Mouse (Mus musculus) G1E-ER4 (cell line): Measurements from ENCODE around the gene Klf7. TPM values are rescaled to one million over a fixed set of nuclear protein-coding genes. Genes with fewer than 3 reads are reported as not detected.

Source experiments
- GATA1 ChIP-seq: IDR thresholded peaks from one replicate; pipeline ENCODE4 v1.8.0; 2012; ENCODE audit warnings: low read length, inconsistent platforms
- polyA plus RNA-seq: library from polyadenylated mRNA; stranded (reverse); fragments of >175 nt; gene quantifications from 2 replicates; pipeline ENCODE4 v1.2.3, GENCODE M21; 2012

Klf7 gene
- polyA plus RNA-seq, 1 experiment, result not detected

DNA sequence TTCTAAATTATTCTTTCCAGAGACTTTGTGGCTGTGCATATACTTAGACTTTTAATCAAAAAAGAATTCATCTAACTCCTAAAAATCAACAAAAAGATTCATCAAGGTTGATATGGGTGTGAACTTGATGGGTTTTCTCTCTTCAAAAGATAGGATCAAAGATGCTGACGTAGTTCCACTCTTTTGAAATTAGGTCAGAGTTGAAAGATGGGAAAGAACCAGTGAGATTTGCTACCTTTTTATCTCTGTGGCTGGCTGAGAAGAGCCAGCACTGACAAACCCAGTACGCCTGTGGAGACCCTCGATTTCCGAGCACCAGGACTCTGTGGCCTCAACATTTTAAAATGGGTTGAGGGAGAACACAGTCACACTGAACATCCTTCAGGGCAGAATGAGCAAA lies 36.2 kb downstream of the Klf7 start:
- TF ChIP-seq GATA1, result no peak

- TF ChIP-seq GATA1, result no peak
Measured at GRCm38 (mm10) chr1:64085361-64085760, 36.7 kb downstream of the Klf7 start.

DNA sequence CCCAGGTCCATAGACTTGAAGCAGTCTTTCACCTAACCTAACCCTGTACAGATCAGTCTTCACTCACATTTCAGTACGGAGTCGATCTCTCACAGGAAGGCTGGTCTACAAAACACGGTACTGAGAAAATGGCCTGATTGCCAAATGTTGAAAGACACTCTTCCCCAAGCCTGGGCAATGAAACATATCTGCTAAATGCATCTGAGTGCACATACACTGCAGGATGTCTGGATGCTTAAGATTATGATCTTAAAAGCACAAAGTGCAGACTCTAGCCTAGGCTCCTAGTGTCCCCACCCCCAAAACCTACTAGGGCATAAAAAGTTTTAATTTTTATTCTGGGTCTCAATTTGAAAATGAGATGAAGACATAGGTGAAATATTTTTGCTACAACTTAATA lies 37.4 kb downstream of the Klf7 start:
- no peak for TF ChIP-seq GATA1

- TF ChIP-seq GATA1, result no peak
Measured at GRCm38 (mm10) chr1:64081791-64082190, 40.3 kb downstream of the Klf7 start.

GRCm38 (mm10) chr1:64081217-64081616 lies 40.9 kb downstream of the Klf7 start:
- no peak for TF ChIP-seq GATA1

DNA sequence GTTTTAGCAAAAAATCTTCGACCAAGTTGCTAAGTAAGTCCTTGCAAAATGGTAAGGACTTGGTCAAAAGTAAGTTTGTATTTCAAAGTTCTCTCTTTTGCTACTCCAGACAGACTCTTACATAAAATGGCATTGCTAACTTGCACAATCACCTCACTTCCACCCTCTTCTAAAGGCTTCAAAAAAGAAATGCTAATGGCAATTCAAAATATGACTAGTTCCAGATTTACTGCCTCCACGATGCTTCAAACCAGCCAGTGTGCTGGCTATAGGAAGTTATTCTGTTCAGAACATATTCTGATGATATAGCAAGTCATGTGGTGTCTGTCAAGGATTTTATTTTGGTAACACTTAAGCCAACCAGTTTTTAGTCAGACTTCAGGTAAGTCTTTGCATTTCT lies 41.8 kb downstream of the Klf7 start:
- no peak for TF ChIP-seq GATA1

DNA sequence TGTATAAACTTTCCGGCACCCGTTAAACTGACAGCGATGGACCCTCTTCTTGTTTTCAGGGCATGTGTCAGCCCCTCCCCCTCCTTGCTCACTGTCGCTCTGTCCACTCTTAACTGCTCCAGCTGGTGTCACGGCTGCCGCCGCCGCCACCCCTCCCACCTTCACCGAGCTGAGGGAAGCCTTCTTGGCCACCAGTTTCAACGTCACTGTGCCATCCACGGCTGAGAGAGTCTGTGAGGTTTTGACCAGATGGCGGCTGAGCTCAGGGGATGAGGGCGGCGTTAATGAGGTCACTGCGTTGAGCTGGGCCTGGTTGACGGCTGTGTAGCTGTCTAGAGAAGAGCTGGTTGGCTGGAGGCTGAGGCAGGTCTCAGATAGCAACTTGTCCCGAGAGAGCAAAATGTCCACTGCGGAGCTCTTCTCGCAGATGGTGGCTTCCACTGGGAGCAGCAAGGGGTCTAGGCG lies 43.3 kb downstream of the Klf7 start:
- no peak for TF ChIP-seq GATA1

DNA sequence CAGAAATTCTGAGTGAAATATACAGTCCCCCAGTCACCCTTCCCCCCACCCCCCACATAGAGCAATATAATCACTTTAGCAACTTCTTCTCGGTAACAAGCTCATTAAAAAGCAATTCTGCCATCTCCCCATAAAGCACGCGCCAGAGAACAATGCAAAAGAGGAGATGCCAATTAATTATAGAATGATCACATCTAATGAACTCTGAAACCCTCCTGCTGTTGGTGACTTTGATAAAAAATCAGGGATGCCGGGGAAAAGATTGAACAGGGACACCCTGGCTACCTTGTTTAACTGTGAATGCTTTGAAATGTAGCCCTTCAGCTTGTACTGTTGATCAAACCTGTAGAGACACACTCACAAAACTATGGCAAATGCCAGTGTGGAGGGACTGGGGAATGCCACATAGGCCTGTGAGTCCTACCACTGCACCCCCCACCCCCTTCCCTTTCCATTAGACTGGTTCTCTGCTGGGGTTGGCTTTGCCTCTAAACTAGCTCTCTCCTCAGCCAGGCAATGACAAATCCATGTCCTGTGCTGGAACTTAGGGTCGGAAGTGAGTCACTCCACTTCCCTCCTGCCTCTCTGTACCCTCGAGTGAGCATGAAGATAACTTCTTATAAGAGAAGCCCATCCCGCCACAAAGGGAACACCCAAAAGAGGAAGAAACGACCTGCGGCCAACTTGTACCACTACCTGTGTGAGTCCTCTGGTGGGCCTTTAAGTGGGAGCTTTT lies 43.9 kb downstream of the Klf7 start:
- no peak for TF ChIP-seq GATA1

- no peak for TF ChIP-seq GATA1
Measured at GRCm38 (mm10) chr1:64074051-64074450, 48.0 kb downstream of the Klf7 start.

DNA sequence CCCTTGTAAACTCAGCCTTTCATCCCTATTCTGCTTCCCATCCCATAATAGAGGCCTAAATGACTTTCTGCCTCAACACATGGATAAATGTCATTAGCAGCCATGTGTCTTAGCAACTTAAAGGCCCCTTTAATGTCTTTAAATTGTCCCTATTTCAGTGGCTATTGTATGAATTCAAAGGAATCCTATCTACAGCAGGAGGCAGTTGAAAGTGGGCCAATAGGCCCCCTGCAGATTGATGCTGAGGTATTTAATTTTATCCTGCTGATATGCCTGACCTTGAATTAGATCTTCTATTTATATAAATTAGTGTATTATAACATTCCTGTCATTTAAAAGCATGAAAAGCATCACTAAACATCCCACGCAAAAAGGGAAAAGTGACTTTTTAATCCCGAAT lies 51.1 kb downstream of the Klf7 start:
- no peak for TF ChIP-seq GATA1

DNA sequence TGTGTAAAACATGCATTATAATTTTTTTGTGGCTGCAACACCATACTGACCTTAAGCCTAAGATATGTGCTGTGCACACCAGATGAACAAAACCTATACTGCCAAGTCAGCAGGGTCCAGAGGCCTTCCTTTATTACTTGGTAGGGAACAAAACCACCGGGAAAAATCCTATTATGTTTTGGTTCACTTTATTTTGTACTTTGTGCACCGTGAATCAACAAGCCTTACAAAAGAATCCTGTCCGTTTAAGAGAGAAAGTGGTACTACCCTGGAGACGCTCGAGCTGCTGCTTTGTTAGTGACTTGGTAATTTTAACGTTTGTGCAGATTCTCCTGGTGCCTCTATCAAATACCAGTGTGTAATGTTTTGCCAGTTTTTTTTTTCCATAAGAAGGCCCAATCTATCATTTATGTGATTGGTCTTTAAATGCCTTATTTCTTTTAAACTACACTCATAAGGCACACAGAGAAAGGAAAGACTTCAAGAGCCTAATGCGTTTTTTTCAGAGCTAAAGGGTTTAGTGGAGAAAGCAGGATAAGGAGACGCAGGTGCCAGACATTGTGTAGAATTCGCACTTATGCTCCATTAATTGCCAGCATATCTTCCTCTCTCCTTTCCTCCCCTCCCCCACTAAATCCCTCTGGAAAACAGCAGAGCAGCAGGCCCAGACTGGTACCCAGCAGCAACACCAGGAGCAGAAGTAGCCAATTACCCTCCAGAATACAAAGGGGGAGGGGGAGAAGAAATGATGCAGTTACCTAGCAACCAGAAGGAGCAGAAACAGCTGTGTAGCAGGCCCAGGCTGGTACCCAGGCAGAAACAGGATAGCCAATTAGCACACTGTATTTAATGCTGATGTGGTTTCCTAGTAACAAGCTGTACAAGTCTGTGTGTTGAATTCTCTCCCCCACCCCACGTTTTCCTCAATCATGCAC lies 55.5 kb downstream of the Klf7 start:
- no peak for TF ChIP-seq GATA1

DNA sequence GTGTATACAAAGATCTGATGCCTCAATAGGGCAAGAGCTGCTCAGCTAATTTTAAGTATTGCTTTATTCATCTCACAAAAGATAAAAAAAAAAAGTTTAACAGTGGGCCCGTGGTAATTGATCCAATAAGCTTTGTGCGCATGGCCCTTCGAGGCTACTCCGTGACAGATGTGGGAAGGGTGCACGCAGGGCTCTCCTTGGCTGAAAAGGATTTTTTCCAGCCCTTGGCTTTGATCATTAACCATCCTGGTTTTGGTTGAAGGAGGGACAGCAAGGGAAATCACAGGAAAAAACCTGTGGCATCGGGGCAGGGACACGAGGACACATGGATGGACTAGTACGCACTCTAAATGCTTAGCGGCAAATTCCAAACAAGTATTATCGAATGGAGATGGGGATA lies 60.6 kb downstream of the Klf7 start:
- TF ChIP-seq GATA1, result no peak

DNA sequence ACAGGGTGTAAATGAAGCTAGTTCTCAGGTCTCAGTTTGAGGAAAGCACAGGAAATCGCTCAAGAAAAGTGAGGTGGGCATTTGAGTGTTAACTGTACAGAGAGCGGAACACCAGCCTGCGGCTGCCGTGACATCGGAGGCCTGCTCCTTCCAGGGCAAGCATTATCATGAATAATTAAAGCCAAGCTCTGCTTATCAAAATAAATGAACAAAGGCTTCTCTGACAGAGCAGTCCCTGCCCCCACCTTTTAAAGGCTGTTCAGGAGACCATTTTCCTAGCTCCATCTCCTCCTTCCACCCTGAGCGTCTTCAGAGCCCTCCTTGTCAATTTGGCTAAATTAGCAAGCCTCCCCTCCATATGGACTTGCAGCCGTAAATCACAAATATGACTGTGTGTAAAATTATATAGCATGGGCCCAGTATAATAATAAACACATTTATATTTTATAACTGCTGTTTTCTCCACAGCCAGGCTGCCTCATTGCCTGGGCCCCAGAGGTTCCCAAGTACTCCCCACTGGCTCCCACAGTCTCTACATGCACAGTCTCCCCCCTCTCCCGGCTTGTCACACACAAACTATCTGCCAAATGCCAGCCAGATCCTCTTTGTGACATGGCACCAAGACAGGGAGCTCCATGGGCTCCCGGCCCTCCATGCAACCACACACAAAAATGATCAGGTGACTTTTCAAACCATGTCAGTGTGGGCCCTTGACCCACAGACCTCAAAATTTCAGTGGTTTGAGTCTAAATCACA lies 61.2 kb downstream of the Klf7 start:
- TF ChIP-seq GATA1, result no peak

- TF ChIP-seq GATA1, result no peak
Measured at GRCm38 (mm10) chr1:64060116-64060515, 62.0 kb downstream of the Klf7 start.

DNA sequence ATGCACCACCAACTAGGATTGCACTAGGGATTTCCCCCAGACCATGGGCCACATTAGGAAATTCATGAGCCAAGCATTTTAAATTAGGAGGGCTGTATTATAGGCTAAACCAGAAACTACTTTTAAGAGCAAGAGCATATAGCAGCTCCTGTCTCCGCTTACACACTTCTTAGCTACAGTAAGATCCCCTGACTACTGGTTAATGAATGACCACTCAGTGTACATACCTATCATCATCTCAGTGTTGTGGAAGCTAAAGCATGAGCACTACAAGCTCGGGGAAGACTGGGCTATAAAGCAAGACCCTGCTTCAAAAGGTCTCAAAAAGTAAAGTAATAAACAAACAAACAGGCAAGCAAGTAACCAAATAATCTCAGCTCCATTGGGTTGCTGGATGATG lies 65.5 kb downstream of the Klf7 start:
- TF ChIP-seq GATA1, result no peak

GRCm38 (mm10) chr1:64055978-64056377 lies 66.1 kb downstream of the Klf7 start:
- no peak for TF ChIP-seq GATA1
